Mouse (Mus musculus): ENCODE measurements at regions not wholly inside any gene's neighbourhood (a gene's known extent, or its start where the extent isn't known, plus 50 kb on each side); places are given as distances from the start of the nearest gene placed in this dataset.

GRCm38 (mm10) chr7:98768460-98768859, 65.6 kb downstream of the Thap12 start:
- Histone ChIP-seq H3K4me3 (ENCODE audit: low read length) (no peak overlapping the region), H3K9ac (replicated peaks; ENCODE audit: low read length) (no peak overlapping the region), H3K27me3 (ENCODE audit: insufficient read depth, low read length) (no peaks in the 10 kb centered on the region), H3K36me3 (ENCODE audit: insufficient read depth, low read length) (no peaks in the 10 kb centered on the region), H3K4me2 (ENCODE audit: low read depth, low read length) (no peak overlapping the region), H3K27ac (no peak overlapping the region), H3K4me1 (ENCODE audit: insufficient read depth, low read length) (peaks cover 3% of the 10 kb centered on the region; the same call in 1 of the 2 replicates), H3K9me3 (ENCODE audit: low read length) (no peaks in the 10 kb centered on the region)
- no peak for ATAC-seq
- DNase-seq (ENCODE audit: low spot score) = no peak
- WGBS = 84% methylated on average over 2 of the region's 2 CpGs
- no peak for TF ChIP-seq CTCF (IDR thresholded peaks at IDR 0.05; ENCODE audit: low read depth)

DNA sequence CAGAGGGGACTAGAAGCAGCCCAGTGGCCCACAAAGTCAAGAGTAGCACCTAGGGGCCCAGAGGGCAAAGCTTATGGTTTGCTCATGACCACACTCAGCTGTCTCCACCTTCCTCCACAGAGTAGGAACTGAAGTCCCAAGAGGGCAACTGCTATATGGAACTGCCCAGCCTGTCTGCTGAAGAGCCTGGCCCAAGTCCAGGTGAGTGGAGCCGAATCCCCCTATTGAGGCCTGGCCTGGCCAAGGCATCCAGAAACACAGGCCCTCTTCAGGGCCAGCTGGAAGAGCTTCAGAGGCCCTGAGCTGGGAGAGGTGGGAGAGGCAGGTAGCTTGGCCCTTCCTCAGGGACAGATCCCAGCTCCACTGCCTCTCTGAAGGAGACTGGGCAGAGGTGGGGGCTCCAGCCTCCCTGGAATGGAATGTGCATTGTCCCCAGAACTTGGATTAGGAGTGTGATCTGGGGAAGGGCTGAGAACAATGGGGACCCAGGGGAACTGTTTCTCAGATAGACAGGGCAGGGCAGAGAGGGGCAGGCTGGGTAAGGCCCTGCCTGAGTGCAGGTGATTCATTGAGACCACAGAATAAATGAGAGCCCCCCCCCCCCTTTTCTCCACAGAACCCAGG, 65.7 kb upstream of the Wnt11 start:
- H3K27me3 ChIP-seq (ENCODE audit: insufficient read depth, low read length) = no peaks in the 10 kb centered on the region
- H3K9ac ChIP-seq (replicated peaks; ENCODE audit: low read length) = no peak overlapping the region
- peak; percentile 38 for DNase-seq (ENCODE audit: low spot score)
- no peak for ATAC-seq
- H3K4me1 ChIP-seq (ENCODE audit: insufficient read depth, low read length) = peaks cover 3% of the 10 kb centered on the region; the same call in 1 of the 2 replicates
- H3K4me3 ChIP-seq (ENCODE audit: low read length) = no peak overlapping the region
- H3K36me3 ChIP-seq (ENCODE audit: insufficient read depth, low read length) = no peaks in the 10 kb centered on the region
- H3K4me2 ChIP-seq (ENCODE audit: low read depth, low read length) = no peak overlapping the region
- 35% methylated on average over 1 of the region's 1 CpGs for WGBS
- H3K27ac ChIP-seq = no peak overlapping the region
- no peak for TF ChIP-seq CTCF (IDR thresholded peaks at IDR 0.05; ENCODE audit: low read depth)
- no peaks in the 10 kb centered on the region for H3K9me3 ChIP-seq (ENCODE audit: low read length)

GRCm38 (mm10) chr7:98770257-98770890, 64.5 kb upstream of the Wnt11 start:
- no peak overlapping the region for H3K9ac ChIP-seq (replicated peaks; ENCODE audit: low read length)
- no peak for ATAC-seq
- DNase-seq (ENCODE audit: low spot score) = peak; percentile 20
- H3K4me1 ChIP-seq (ENCODE audit: insufficient read depth, low read length) = peaks cover 3% of the 10 kb centered on the region; the same call in 1 of the 2 replicates
- no peak overlapping the region for H3K4me2 ChIP-seq (ENCODE audit: low read depth, low read length)
- no peaks in the 10 kb centered on the region for H3K27me3 ChIP-seq (ENCODE audit: insufficient read depth, low read length)
- 9% methylated on average over 8 of the region's 8 CpGs for WGBS
- no peak overlapping the region for H3K27ac ChIP-seq
- no peak overlapping the region for H3K4me3 ChIP-seq (ENCODE audit: low read length)
- no peaks in the 10 kb centered on the region for H3K9me3 ChIP-seq (ENCODE audit: low read length)
- no peak for TF ChIP-seq CTCF (IDR thresholded peaks at IDR 0.05; ENCODE audit: low read depth)
- H3K36me3 ChIP-seq (ENCODE audit: insufficient read depth, low read length) = no peaks in the 10 kb centered on the region

DNA sequence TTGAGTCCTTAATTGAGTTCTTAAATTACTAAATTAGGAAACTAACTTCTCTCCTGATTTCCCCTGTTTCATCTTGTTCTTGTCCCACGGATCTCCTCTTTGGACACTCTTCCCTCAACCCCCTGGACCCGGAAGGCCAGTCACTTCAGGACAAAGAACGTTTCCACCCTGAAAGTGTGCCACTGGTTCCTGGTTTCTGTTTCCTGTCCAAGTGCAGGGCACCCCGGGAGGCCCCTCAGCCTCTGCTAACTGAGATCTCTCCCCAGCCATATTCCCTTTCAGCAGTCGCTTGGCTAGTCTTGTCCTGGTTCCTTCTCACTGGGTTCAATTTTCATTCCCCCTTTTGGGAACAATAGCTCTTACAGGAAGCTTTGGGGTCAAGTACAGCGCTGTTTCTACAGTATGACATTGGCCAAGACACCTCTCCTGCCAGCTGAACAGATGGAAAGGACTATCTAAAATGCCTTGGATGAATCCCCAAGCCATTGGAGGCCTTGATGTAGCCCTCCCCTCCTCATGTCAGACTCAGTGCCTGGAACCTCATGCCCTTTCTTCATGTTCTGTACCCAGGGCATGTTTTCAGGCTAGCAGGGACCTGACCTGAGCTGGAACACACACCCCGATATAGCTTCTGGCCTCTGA, 63.7 kb upstream of the Wnt11 start:
- no peak overlapping the region for H3K27ac ChIP-seq
- H3K9ac ChIP-seq (replicated peaks; ENCODE audit: low read length) = no peak overlapping the region
- ATAC-seq (no peak), DNase-seq (ENCODE audit: low spot score) (no peak)
- H3K4me1 ChIP-seq (ENCODE audit: insufficient read depth, low read length) = peaks cover 3% of the 10 kb centered on the region; the same call in 1 of the 2 replicates
- no peaks in the 10 kb centered on the region for H3K27me3 ChIP-seq (ENCODE audit: insufficient read depth, low read length)
- TF ChIP-seq CTCF (IDR thresholded peaks at IDR 0.05; ENCODE audit: low read depth) = no peak
- WGBS = 56% methylated on average over 7 of the region's 7 CpGs
- H3K36me3 ChIP-seq (ENCODE audit: insufficient read depth, low read length) = no peaks in the 10 kb centered on the region
- no peak overlapping the region for H3K4me2 ChIP-seq (ENCODE audit: low read depth, low read length)
- no peaks in the 10 kb centered on the region for H3K9me3 ChIP-seq (ENCODE audit: low read length)
- H3K4me3 ChIP-seq (ENCODE audit: low read length) = no peak overlapping the region

DNA sequence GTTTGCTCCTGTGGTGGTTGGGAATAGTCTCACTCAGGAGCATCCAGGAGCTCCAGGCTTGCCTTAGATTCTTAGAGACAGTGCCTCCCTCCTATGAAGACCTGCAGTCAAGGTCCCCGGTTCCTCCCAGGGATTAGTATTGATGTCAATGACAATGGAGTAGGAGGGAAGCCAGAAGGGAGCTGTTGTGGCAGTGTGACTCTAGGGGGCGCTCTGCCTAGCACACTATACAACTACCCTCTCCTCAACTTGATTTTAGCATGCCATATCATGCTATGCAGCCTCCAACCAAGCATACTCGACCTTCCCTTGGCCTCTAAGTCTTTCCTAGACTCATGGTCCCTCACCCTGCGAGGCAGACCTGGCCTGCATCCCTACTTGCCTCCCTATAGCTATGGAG, 60.3 kb upstream of the Wnt11 start:
- Histone ChIP-seq H3K9ac (replicated peaks; ENCODE audit: low read length) (no peak overlapping the region), H3K4me2 (ENCODE audit: low read depth, low read length) (no peak overlapping the region), H3K36me3 (ENCODE audit: insufficient read depth, low read length) (no peaks in the 10 kb centered on the region), H3K27me3 (ENCODE audit: insufficient read depth, low read length) (no peaks in the 10 kb centered on the region), H3K9me3 (ENCODE audit: low read length) (no peaks in the 10 kb centered on the region), H3K27ac (no peak overlapping the region), H3K4me3 (ENCODE audit: low read length) (no peak overlapping the region), H3K4me1 (ENCODE audit: insufficient read depth, low read length) (no peaks in the 10 kb centered on the region; the same call in 1 of the 2 replicates)
- TF ChIP-seq CTCF (IDR thresholded peaks at IDR 0.05; ENCODE audit: low read depth) = peak; percentile 16; the same call in 1 of the 2 replicates
- DNase-seq (ENCODE audit: low spot score) (no peak), ATAC-seq (no peak)
- 58% methylated on average over 4 of the region's 4 CpGs for WGBS

GRCm38 (mm10) chr7:98775031-98775430, 59.9 kb upstream of the Wnt11 start:
- no peak for TF ChIP-seq CTCF (IDR thresholded peaks at IDR 0.05; ENCODE audit: low read depth)
- DNase-seq (ENCODE audit: low spot score) = no peak
- H3K27me3 ChIP-seq (ENCODE audit: insufficient read depth, low read length) = no peaks in the 10 kb centered on the region
- no peak overlapping the region for H3K9ac ChIP-seq (replicated peaks; ENCODE audit: low read length)
- ATAC-seq = no peak
- no peak overlapping the region for H3K4me3 ChIP-seq (ENCODE audit: low read length)
- H3K36me3 ChIP-seq (ENCODE audit: insufficient read depth, low read length) = no peaks in the 10 kb centered on the region
- H3K9me3 ChIP-seq (ENCODE audit: low read length) = no peaks in the 10 kb centered on the region
- H3K4me1 ChIP-seq (ENCODE audit: insufficient read depth, low read length) = no peaks in the 10 kb centered on the region; the same call in 1 of the 2 replicates
- no peak overlapping the region for H3K4me2 ChIP-seq (ENCODE audit: low read depth, low read length)
- 83% methylated on average over 8 of the region's 8 CpGs for WGBS
- H3K27ac ChIP-seq = no peak overlapping the region
